Mouse (Mus musculus) kidney, adult 11 months (tissue): Measurements from ENCODE around the gene Pramef12.
"Not testable (repeated sequence)": the region's sequence is repeated elsewhere in the genome, so short reads cannot be mapped to it uniquely, and the experiment has no call there.

Source experiments
- DNase-seq: peaks from one replicate; pipeline ENCODE4 v3.0.0; 2022

The Pramef12 gene

DNA sequence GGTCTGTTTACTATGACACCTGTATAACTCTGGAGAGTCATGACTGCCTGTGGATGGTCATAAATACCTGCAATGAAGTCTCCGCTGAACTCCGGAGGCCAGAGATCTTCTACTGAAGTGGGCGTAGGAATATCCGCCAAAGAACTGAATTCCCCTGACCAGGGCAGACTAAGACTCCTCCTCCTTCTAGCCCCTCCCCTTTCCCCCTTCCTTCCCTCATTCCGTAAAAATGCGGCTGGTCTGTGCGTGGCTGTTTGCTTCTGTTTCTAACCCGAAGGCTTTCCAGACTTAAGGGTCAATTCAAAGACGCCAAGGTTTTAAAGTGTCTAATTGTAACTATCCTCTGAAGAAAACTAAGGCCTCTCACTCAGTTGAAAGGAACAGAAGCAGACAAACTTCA lies at the start of gene Pramef12:
Gene Pramef12, minus strand, starts transcription at position 175 of the 400 bp plus-strand sequence.
- no peak for DNase-seq

DNA sequence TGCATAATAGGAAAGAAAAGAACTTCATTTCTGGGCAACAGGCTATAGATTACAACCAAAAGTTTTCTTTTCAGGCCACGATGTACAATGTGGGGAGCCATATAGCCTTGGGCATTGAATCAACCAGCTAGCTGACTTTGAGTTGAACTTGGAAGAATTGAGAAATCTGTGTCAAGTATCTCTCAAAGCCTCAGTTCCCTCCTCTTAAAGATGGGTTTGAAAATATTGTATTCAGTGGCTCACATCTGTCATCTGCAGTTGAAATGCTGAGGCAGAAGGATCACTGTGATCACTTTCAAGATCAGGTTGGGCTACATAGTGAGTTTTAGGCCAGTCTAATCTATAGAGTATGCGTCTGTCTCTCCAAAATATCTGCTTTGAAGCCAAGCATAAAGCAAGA lies 45.0 kb upstream of the Pramef12 start, which contains the start of gene Gm9944:
Gene Gm9944, minus strand, starts transcription at position 101 of the 400 bp plus-strand sequence.
- no peak for DNase-seq

DNA sequence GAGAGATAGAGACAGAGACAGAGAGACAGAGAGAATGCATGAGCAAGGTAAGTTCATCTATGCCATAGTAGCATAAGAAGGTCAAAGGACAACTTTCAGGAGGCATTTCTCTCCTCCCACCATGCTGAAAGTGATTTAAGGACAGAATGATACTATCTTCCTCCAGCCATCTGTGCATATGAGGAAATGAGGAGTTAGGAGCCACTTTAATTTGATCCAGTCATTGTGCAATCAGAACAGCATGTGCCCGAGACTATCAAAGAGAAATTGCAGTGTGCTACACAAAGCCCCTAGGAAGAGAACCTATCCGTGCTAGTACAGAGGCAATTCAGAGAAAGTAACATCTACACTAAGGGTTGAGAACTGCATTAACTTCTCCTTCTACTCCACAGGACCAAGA lies 40.3 kb upstream of the Pramef12 start:
- no peak for DNase-seq

DNA sequence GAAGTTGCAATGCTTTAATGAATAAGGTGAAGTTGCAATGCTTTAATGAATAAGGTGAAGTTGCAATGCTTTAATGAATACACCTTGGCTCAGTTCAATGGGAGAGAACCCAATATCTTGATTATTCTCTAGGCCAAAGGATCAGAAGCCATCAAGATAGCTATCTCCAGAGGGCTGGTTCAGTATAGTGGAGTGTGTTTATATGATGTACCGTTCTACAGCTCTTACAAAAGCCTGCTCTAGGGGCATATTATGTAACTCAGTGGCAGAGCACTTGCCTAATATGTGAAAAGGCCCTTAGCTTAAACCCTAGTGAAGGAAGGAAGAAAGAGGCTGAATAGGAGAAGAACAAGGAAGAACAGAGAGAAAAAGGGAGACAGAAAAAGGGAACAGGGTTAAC lies 33.3 kb upstream of the Pramef12 start:
- DNase-seq: no peak

DNA sequence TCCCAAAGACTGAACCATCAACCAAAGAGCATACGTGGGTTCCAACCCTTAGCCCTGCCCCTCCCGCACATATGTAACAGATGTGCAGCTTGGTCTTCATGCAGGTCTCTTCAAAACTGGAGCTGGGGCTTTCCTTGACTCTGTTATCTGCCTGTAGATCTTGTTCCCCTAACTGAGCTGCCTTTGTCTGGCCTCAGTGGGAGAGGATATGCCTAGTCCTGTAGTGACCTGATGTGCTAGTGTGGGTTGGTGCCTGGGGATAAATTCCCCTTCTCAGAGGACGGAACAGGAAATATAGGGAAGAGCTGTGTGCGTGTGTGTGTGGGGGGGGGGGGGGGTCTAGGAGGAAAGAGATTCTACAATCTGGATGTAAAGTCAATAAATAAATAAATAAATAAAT lies 32.8 kb upstream of the Pramef12 start:
- DNase-seq: no peak

DNA sequence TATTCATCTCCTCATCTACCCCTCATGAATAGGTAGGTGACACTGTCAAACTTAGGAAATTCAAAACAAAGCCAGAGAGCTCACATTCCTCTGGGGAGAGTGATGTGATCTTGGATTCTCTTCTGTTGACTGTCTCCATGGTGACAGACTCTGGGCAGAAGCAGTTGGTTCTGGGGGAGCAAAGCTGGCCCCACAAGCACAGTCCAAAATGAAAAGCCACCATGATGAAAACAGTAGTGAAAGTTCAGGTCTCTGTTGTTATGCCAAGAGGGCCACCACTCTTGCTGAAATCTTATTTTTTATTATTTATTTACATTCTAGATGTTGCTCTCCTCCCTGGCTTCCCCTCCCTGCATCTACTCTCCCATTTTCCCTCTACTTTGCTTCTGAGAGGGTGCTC lies 30.4 kb upstream of the Pramef12 start, which contains the start of gene 1700012P22Rik:
Gene 1700012P22Rik, minus strand, starts transcription at position 101 of the 400 bp plus-strand sequence.
- no peak for DNase-seq

DNA sequence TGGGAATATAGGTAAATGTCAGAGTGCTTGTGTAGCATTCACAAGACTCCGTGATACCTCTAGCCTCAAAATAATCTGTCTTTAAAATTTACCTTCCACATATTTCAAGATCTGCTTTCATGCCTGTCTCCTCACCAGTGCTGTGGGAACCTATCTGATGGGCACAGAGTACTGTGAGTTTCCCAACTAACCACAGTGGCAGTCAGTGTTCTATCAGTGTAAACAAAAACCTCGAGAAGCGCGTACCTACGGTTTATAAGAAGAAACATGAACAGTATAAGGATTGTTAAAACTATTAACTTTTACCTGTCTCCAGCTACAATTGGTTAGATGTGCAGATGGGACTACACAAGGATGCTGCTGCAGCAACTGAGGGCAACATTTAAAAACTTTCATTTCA lies 25.0 kb upstream of the Pramef12 start:
- DNase-seq: no peak

DNA sequence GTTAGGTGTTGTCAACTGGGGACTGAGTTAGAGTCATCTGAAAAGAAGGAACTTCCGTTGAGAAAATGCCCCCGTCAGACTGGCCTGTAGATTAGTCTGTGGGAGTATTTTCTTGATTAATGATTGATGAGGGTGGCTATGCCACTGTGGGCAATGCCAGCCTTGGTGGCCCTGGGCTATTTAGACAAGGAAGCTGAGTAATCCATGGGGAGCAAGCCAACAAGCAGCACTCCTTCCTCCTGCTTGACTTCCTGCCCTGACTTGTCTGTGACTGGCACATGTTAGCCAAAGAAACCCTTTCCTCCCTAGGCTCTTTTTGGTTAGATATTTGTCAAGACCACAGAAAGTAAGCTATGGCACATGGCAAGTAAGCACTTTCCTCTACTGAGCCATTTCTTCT lies 22.5 kb upstream of the Pramef12 start:
- no peak for DNase-seq

DNA sequence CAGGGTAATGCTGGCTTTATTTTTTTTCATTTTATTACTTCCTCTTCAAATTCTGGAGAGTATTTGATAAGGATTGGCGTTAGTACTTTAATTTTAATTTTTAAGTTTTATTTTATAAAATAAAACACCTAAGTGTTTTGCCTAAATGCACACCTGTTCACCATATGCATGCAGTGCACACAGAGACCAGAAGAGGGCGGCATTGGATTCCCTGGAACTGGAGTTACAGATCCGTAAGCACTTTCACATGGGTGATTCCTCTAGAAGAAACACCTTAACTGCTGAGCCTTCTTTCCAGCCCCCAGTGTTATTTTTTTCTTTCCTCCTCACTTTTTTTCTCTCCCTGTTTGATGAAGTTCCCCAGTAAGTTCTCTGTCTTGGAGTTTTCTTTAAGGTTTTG lies 20.6 kb upstream of the Pramef12 start:
- peak; percentile 11 for DNase-seq

DNA sequence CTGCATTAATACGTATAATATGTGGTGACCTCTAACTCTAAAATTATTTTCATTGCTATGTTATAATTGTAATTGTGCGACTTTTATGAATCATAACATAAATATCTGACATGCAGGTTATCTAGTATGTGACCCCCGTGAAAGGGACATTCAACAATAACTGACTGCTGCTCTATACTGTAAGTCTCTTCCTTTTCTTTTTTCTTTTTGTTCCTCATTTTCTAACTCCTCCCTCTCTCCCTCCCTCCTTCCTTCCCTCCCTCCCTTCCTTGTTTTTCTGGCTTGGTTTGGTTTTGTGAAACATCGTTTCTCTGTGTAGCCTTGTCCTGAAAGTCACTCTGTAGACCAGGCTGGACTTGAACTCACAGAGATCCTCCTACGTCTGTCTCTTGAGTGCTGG lies 16.3 kb upstream of the Pramef12 start:
- DNase-seq: no peak

DNA sequence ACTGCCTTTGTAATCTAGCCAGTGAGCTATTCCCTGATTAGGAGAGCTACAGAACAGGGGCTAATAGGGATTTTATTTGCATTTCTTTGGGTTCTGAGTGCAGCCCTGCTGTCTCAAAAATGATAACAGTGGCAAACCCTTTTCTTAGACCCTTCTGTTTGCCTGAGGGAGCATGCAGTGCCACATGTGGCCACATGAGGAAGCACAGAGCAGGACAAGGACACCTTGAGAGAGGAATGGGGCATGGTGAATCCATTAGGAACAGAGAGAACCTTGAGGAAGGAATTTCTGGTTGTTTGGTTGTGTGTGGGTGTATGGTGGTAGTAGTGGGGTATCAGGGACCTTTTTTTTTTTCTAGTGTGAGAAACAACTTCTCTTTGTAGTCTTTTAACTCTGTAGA lies 12.4 kb upstream of the Pramef12 start:
- DNase-seq: no peak

DNA sequence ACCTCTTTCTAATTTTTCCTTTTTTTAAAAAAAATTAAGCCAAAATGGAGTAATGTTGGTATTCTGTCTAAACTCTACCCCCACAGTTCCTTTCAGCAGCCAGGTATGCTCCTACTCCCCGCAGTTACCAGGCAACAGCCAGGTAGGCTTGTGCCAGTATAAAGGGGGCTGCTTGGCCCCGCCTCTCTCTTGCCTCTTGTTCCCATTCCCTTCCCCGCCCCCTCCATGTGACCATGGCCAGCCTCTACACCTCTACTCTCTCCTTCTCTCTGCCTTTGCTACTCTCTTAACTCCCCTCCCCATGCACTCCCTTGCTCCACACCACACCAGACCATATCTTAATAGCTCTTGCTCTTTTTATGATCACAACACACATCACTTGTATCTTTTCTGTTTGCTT lies 2.0 kb downstream of the Pramef12 start:
- no peak for DNase-seq

DNA sequence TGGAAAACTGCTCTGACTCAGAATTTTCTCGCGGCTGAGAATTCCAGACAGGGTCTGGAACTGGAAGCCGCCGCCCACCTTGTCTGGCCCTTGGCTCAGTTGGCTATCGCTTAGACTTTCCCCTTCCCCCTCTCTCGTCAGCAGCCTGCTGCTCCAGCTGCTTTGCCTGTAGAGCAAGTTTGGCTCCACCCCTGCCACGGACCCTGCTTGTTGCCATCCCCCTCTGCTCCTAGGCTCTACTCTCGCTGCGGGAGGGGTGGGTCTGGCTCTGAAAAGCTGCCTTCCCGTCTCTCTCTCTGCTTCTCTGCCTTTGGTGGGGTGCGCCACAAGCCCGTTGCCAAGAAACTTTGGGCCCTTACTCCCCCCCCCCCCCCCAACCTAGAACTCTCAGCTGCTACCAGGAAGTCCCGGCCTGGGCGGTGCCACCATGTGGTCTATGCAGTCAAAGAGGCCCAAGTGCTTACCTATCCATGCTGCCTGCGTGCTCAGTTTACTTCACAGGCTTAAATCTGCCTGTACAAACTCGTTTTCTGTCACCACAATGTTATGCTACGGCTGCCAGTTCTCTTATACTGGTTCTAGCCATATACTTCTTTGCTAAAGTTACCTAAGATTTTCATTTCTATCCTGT lies 3.7 kb downstream of the Pramef12 start:
- peak; percentile 9 for DNase-seq

DNA sequence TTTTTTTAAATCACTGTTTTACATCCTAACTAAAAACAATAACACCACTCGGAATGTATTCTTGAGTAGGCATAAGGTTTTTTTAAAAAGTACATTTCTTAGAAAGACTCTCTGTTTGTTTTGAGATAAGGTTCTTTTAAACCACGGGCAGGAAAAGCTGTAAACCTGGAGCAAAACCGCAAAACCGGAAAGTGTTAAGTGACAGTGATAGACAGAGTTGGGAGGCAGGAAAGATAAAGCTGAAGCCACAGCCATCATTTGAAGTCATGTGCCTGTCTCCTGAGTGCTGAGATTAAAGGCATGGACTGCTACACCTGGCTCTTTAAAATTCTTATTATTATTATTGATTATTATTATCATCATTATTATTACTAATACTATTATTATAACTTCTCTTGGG lies 5.6 kb downstream of the Pramef12 start:
- no peak for DNase-seq

DNA sequence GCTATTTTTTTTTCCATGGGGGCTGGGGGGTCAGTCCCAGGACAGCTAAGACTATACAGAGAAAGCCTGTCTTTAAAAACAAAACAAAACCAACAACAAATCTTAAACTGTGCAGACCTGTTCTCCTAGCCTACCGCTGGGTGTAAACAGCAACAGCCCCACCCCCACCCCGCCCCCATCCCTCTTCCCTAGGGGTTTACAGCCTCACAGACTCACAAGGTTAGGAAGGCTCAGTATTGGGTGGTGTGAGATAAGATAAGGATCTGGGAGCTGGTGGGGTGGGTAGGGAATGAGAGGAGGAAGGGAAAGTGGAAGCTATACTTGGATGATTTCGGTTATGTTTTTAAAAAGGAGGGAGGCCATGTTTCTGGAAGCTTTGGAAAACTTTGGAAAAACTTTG lies 11.9 kb downstream of the Pramef12 start:
- DNase-seq: no peak

DNA sequence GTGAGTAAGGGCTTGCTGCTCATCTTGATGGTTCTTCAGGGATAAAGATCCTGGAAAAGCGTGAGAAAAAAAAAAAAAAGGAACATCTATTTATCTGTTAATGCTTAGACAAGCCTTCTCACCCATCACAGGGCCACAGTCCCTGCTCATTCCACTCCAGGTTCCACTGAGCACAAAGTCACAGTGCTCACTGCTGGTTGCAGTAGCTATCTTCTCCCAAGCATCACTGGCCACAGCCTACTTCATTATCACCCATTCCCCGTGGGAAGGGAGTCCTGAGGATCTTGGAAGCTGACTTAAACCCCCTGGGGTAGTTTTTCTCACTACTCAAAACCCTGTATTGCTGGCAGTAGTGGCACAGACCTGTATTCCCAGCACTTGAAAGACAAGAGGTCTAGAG lies 30.4 kb downstream of the Pramef12 start, which contains the start of gene Pramef20:
Gene Pramef20, minus strand, starts transcription at position 23 of the 400 bp plus-strand sequence.
- DNase-seq: no peak

DNA sequence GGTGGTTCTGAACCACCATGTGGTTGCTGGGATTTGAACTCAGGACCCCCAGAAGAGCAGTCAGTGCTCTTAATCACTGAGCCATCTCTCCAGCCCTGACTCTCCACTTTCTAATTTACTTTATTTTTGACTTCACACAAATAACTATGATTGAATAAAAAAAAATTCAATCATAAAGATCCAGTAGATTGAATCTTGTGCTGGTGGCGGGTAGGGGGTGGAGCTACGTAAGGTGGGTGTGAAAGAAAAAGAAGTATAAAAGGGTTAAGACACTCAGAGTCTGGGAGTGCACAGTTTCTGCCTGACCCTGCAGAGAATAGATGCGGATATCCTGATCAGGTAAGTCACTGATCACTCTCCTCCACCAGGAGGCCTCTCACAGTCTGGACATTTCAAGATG lies 50.6 kb downstream of the Pramef12 start, which contains the start of gene Gm13119:
Gene Gm13119, plus strand, starts transcription at position 301 of the 400 bp plus-strand sequence.
- DNase-seq: not testable (repeated sequence)
